Mouse (Mus musculus): ENCODE results near the gene Elf3. TPM values are rescaled to one million over a fixed set of nuclear protein-coding genes. Genes with fewer than 3 reads are reported as not detected.

Elf3 gene
- polyA plus RNA-seq, 1 experiment from 2014 or later: 44.1 TPM

Other genes with a start within 250 kb of the Elf3 start
- gene Lgr6, start 153.3 kb downstream of the Elf3 start, polyA plus RNA-seq (2015; fragmentation: Nextera tagmentation; extraction: Ambion mirVana): 0.76 and 0.77 TPM in 2 replicates
- gene Ptpn7, start 125.9 kb downstream of the Elf3 start, polyA plus RNA-seq (2015; fragmentation: Nextera tagmentation; extraction: Ambion mirVana): 0.99 and 1.6 TPM in 2 replicates
- gene Arl8a, start 111.7 kb downstream of the Elf3 start, polyA plus RNA-seq (2015; fragmentation: Nextera tagmentation; extraction: Ambion mirVana): 42.9 and 46.7 TPM in 2 replicates
- 0.10 TPM in 1 of 2 replicates, not detected in the other for gene Gpr37l1, start 90.9 kb downstream of the Elf3 start, polyA plus RNA-seq (2015; fragmentation: Nextera tagmentation; extraction: Ambion mirVana)
- 89.8 and 91.8 TPM in 2 replicates for gene Rnpep, start 25.5 kb upstream of the Elf3 start, polyA plus RNA-seq (2015; fragmentation: Nextera tagmentation; extraction: Ambion mirVana)
- gene Timm17a, start 55.2 kb upstream of the Elf3 start, polyA plus RNA-seq (2015; fragmentation: Nextera tagmentation; extraction: Ambion mirVana): 201 and 206 TPM in 2 replicates
- gene Lmod1, start 66.2 kb upstream of the Elf3 start, polyA plus RNA-seq (2015; fragmentation: Nextera tagmentation; extraction: Ambion mirVana): 1.8 and 2.9 TPM in 2 replicates
- gene Shisa4, start 116.7 kb upstream of the Elf3 start, polyA plus RNA-seq (2015; fragmentation: Nextera tagmentation; extraction: Ambion mirVana): 47.1 and 50.8 TPM in 2 replicates
- gene Ipo9, start 171.9 kb upstream of the Elf3 start, polyA plus RNA-seq (2015; fragmentation: Nextera tagmentation; extraction: Ambion mirVana): 130 and 139 TPM in 2 replicates

Measured in kidney, embryonic 16.5 days (tissue).